Mouse (Mus musculus) frontal cortex, adult (tissue): ENCODE data around the gene Shank3.

Experiments used
- ATAC-seq: cut with Nextera tagmentation; 2 replicates; pipeline ENCODE4 v1.9.2; 2017; ENCODE audit warnings: mild to moderate bottlenecking, moderate library complexity, mixed read lengths; ENCODE audit not compliant: low TSS enrichment

Shank3 gene

DNA sequence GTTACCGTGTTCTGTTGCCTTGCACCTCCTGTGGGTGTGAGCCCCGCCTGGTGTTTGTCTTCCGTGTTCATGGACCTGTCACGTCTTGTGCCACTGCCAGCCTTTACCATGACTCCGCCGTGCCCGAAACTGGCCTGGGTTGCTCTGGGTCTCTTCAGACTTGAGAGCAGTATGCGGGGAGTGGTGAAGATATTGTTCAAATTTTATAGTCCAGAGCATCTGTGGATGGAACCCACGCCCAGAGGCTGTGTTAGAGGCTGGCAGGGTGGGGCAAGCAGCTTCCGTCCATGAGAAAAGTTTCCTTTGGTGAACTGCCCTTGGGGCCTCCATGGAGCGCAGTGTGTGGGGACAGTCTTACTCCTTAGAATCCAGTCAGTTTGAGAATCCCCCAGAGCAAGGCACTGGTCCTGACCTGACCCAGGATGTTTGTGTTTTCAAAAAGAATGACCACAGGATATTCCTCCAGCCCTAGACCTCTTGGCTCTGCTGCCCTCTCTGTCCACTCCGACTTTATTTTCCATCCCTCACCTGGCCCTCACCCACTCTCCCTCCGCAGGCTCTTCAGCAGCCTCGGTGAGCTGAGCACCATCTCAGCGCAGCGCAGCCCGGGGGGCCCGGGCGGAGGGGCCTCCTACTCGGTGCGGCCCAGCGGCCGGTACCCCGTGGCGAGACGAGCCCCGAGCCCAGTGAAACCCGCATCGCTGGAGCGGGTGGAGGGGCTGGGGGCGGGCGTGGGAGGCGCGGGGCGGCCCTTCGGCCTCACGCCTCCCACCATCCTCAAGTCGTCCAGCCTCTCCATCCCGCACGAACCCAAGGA, 58.0 kb downstream of the Shank3 start:
- peak; percentile 22 for ATAC-seq

DNA sequence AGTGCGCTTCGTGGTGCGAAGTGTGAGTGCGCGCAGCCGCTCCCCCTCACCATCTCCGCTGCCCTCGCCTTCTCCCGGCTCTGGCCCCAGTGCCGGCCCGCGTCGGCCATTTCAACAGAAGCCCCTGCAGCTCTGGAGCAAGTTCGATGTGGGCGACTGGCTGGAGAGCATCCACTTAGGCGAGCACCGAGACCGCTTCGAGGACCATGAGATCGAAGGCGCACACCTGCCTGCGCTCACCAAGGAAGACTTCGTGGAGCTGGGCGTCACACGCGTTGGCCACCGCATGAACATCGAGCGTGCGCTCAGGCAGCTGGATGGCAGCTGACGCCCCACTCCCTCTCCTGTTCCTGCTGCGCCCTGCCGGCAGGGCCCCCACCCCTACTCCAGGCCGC, 58.6 kb downstream of the Shank3 start:
- ATAC-seq: no peak

DNA sequence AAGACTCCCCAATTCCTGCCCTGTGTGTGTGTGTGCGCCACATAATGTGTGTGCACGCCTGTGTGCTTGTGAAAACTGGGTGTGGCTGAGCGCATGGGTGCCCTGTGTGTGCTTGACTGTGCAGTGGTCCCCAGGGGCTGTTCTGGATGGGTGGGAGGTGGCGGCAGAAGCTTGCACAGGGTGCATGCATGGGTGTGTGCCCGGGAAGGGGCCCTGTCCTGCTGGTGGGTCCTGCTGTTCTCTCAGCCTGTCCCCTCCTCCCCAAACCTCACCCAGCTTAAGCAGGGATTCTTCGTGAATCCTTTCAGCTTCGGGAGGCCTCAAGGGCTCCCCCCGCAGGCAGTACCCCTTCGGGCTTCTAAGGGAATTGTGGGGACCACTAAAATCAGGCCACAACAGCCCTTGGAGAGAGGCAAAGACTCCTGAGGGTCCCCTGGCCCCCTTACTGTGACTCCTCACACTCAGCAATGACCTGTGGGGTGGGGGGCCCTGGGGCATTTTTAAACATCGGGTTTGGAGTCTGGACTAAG, 59.8 kb downstream of the Shank3 start:
- no peak for ATAC-seq

DNA sequence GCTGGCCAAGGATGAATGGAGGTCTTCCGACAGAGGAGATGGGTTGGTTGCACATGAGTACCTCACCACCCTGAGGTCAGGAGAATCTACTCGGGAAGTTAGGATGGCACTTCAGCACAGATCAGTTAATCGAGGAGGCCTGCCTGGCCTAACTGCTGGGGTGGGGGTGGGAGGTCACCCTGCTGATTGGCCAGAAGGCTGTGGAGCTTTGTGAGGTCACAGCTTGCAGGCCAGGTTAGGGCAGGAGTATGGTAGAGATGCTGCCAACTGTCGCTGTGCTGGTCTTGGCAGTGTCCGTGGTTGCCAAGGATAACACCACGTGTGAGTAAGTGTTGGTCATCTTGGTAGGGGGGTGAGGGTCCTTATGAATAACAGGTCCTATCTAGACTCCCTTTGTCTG, 68.7 kb downstream of the Shank3 start, which contains the start of gene Acr:
Gene Acr, plus strand, starts transcription at position 213 of the 400 bp plus-strand sequence.
- ATAC-seq: no peak

GRCm38 (mm10) chr15:89572147-89572546, 72.7 kb downstream of the Shank3 start:
- peak; percentile 67 for ATAC-seq

GRCm38 (mm10) chr15:89582494-89582893, 83.1 kb downstream of the Shank3 start:
- peak; percentile 84 for ATAC-seq

DNA sequence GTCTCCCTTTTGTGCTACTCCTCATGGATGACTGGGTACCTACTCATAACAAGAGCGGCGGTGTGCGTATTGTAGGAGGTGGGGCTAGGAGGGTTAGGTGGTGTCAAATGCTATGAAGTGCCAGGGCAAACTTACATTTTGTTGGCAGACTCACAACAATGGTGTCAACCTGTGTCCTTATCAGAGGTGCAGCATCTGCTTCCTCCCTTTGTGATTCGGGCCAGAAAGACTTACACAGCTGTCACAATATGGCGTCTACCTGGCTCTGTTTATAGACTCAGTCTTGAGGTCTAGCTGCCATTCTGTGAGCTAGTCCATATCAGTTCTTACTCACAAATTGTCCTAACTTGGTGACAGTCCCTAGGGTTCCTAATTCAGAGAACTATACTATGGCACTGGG, 85.7 kb downstream of the Shank3 start:
- ATAC-seq: no peak

DNA sequence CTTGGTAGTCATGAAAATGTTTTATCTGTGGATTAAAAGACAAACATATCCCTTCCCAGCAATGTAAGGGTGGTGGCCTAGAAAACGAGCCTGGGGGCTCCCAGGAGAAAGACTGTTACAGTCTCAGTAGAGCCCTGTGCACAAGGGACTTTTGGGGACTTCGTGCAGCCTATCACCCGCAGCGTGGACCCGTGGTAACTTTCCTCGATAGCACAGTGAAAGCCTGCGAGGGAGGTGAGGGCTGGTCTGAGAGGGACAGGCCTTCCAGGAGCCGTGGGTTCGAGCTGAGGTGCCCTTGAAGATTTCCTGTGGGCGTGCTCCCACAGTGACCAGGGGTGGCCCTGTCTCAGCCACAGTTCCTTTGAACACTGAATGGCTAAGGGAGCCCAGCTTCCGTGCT, 86.2 kb downstream of the Shank3 start:
- no peak for ATAC-seq

DNA sequence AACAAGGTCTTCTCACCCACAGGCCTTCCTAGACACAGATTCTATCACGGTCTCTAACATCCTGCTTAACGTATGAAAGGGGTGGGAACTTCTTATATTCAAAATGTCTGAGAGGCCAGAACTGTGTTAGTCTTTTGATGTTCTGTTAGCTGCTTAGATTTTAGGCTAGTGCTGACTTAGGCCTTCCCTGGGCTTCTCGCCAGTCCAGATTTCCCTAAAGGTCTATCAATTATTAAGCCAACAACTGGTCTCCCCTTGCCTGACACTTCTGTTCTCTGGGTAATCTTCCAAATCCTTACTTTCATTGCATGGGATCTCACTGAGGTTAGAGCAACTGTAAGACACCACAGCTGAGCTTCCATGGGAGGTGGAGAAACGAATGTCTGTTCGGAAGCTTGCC, 89.7 kb downstream of the Shank3 start:
- no peak for ATAC-seq

DNA sequence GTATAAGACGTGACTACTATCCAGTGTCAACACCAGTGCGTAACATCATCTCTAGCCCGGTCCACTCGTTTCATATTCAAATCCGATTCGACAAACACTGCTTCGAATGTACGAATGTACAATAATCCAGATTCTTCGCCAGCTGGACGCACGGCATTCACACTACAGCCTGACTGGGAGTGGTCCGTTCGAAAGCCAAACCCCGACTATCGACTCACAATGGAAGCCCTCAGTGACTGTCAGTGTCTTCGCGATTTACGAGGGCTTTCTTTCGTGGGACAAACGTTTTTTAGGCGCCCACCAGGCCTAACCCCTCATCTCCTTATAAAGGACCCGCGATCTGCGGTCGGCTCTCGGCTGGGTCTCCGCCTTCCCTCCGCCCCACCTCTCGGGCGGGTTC, 91.9 kb downstream of the Shank3 start:
- ATAC-seq: peak; percentile 25

DNA sequence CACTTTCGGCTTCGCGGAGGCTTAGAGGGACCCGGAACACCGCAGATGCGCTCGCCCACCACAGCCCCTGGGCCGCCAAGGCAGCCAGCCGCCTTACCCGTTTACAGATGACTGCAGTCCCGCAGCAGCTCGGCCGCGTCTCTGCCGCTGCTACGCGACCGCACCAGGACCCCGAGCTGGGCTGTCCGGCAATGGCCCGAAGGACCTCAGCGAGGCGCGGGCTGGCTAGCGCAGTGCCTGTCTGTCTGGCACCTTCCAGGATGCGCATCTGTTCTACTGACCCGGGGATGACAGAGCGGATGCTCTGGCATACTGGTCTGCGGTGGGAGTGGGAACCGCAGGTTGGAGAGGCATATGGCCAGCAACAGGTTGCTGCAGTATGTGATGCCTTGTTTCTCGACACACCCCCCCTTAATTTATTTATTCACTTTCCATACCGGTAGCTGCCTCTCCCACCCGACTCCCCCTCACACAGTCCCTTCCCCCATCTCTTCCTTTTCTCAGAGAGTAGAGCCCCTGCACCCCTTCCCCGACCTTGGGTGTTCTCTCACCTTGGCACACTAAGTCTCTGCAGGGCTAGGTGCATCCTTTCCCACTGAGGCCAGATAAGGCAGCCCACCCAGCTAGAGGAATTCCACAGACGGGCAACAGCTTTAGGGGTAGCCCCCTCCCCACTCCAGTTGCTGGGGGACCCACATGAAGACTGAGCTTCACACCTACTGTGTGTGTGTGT, 92.5 kb downstream of the Shank3 start, which contains the start of gene Rabl2:
Gene Rabl2, minus strand, starts transcription at position 201 of the 733 bp plus-strand sequence.
- peak; percentile 92 for ATAC-seq

DNA sequence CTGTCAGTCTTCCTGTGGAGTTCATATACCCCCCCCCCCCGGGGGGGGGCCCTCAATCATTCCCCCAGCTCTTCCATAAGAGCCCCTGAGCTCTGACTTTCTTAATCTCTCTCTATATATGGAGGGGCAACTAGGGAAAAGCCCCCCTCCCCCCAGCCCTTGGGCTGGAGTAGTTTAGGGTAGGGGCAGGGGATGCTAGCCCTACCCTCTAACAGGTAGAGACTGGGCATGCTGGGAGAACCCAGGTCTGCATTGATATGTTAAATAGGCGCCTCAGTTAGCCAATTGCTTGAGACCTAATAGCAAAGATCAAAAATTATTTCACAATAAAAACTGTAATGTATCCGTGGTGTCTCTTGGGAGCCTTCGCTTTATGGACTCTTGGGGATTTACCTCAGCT, 93.1 kb downstream of the Shank3 start:
- no peak for ATAC-seq

- 0 out of 2 replicates have a peak, but pooled peaks have one; percentile 31 for ATAC-seq
These were observed 106.6 kb downstream of the Shank3 start for GRCm38 (mm10) chr15:89605822-89606570.

DNA sequence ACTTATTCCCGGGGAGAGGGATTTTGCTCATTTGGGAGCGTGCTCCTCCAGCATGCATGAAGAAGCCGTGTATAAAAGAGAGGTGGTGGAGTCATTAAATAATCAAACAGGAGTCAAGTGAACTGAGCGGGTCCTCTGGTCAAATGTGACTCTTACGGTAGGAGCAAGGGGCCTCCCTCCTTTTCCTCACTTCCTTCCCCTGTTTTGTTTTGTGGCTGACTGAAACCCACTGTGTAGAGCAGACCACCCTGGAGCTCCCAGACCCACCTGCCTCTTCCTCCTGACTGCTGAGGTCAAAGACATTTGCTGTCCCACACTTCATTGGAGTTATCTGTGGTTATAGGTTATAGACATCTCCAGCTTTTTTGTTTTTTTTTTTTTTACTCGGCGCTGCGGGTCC, 108.1 kb downstream of the Shank3 start:
- ATAC-seq: no peak

GRCm38 (mm10) chr15:89607888-89608287, 108.5 kb downstream of the Shank3 start:
- ATAC-seq: no peak
